Mouse (Mus musculus): ENCODE results near the gene Plxnb2.

Gene Plxnb2

DNA sequence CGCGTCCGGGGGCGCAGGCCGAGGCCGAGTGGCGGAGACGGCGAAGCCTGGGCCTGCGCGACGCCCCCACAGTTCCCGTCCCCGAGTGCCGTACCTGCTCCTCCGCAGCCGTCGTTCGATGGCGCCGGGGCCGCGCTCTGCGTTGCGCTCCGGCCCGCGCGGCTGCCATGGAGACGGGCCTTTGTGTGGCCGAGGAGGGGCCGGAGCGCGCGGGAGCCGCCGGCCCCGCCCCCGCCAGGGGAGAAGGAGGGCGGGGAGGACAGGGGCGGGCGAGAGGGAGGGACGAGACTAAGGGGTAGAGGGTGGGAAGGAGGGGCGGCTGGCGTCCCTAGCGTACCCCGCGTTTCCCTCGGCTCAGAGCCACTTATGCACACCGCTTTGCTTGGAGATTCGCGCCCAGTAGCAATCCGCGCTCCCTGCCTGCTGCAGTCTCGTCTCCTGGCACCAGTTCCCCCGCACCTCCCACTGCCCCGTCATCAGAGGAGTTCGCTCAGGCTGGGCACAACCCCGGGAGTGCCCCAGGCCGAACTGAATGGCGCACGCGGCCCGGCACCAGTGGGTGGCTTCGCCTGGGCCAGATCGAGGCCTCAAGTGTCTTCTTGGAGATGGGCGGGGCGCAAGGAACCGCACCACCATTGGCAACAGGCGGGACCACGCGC is at the start of gene Plxnb2:
Gene Plxnb2, minus strand, starts transcription at position 218 of the 659 bp plus-strand sequence.
- DNase-seq (ENCODE audit: low read depth, low spot score), result peak; percentile 78

- no peak for DNase-seq (ENCODE audit: low read depth, low spot score)
Observed at GRCm38 (mm10) chr15:89215611-89216233, 35.1 kb upstream of the Plxnb2 start.

DNA sequence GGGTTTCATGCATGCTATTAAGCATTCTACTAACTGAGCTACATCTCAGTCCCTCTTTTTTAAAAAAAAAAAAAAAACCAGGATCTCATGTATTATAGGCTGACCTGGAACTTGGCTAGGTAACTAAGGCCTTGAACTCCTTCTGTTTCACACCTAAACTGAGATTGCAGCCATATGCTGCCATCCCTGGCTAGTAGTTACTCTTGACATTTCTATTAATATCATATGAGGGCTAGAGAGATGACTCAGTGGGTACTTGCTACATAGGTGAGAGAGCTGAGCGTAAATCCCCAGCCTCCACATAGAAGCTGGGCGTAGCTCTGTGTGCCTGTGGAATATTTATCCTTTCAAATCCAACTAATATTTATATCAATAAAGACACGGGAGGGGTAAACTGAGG is 34.4 kb upstream of the Plxnb2 start:
- no peak for DNase-seq (ENCODE audit: low read depth, low spot score)

- no peak for DNase-seq (ENCODE audit: low read depth, low spot score)
Observed at GRCm38 (mm10) chr15:89213517-89213916, 32.9 kb upstream of the Plxnb2 start.

DNA sequence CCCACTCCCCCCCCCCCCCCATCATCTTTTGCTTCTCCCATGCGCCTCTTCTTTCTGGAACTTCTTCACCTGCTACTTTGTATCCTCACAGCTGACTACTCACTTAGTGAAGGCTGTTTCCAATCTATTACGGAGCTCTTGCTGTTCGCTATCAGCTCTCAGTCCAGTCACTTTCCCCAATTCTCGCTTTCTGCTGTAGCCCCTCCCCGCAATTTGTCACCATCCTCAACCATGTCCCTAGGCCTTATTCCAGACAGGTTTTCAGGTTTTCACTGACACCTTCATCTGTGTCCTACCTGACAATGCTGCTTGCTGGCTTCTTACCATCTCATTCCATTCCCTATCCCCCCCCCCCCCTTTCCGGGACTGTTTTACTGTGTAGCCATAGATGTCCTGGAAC is 31.9 kb upstream of the Plxnb2 start:
- DNase-seq (ENCODE audit: low read depth, low spot score), result no peak

- no peak for DNase-seq (ENCODE audit: low read depth, low spot score)
Observed at GRCm38 (mm10) chr15:89211716-89212461, 31.3 kb upstream of the Plxnb2 start.

DNA sequence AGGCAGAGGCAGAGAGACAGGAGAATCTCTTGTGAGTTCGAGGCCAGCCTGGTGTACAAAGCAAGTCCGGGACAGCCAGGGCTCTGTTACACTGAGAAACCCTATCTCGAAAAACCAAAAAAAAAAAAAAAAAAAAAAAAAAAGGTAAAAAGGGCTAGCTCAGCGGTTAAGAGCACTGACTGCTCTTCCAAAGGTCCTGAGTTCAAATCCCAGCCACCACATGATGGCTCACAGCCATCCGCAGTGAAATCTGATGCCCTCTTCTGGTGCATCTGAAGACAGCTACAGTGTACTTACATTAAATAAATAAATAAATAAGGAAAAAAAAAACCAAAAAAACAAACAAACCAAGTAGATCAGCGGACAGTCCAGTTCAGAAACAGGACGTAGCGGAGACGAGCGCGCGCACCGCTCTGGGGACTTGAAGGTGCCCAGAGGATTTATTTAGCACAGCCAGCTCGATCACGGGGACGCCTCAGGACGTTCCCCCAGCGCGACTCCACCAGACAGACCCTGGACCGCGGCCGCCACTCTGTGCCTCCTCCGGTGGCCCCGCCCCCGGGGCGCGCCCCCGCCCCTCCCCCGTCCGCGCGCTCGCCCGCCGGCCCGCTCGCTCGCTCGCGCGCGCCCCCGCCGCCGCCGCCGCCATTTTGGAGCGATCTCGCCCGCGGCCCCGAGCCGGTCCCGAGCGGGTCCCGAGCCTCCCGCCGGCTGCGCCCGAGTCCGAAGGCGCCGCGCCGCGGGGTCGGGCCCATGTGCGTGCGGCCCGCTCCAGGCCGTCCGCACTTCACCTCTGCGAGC is 30.5 kb upstream of the Plxnb2 start, which contains the start of gene Ppp6r2:
Gene Ppp6r2, plus strand, starts transcription at position 639 of the 801 bp plus-strand sequence.
- DNase-seq (ENCODE audit: low read depth, low spot score), result peak; percentile 37

DNA sequence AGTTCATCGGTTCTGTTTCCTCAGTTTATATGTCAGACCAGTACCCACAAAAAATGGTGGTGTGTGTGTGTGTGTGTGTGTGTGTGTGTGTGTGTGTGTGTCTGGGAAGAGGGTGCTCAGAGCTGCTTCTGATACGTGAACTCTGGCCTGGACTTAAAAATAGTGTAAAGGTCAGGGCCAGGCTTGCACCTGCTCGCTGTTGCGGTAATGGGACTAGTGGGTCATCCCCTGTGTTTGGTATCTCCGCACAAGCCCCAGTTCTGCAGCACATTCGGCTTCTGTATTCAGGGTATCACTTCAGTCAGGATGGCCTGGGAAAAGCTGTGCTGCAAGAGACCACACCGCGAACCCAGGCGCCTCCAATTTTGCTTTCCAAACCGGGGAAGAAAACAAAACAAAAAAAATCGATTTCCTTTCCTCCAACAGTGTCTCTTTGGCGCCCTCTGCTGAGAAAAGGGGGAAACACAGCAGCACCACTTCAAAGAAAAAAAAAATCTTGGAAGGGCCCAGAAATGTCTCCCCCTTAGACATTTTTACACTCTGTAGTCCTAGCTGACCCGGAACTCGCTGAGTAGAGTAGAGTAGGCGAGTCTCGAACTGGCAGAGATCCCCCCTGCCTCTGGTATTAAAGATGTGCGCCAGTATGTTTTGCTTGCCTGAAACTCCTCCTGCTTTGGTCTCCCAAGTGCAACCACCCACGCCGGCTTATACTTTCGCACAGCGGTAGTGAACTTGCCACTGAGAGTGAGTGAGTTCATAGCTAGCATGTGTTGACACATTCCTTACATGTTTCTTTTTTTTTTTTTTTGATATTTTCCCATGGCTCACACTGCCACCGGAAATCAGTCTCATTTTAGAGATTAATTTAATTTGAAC is 29.5 kb upstream of the Plxnb2 start:
- peak; percentile 71 for DNase-seq (ENCODE audit: low read depth, low spot score)

DNA sequence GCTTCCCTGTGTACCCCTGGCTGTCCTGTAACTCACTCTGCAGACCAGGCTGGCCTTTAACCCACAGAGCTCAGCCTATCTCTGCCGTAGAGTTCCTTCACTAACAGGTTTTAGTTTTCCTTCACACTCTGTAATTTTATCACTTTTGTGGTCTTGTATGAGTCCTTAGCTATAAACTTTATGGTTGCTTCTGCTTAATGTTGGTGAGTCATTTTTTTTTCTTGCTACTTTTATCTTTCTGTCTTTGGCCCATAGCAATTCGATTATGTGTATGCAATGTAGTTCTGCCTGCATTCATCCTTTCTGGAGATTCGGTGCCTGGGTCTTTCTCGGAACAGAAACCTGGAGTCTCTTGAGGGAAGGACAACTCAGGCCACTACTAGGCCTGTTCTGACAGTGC is 26.9 kb upstream of the Plxnb2 start:
- no peak for DNase-seq (ENCODE audit: low read depth, low spot score)

GRCm38 (mm10) chr15:89197056-89197455 is 16.5 kb upstream of the Plxnb2 start:
- DNase-seq (ENCODE audit: low read depth, low spot score), result no peak

DNA sequence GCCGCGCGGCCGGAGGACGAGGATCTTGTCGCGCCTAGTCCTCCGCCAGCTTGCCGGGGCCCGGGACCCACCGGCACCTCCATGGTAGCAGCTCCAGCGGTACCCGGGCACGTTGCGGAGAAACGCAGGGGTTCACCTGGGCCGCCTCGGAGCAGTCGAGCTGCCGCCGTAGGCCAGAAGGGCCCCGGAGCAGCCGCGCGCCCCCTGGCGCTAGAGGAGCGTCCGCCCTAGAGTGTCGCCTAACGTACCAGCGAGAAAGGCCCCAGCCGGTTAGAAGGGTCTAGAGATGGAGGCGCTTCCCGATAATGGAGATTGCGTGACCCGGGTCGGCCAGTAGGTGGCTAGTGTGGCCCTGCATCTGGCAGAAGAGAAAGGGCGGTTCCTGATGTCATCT is 15.7 kb upstream of the Plxnb2 start, which contains the start of gene Dennd6b:
Gene Dennd6b, minus strand, starts transcription at position 184 of the 394 bp plus-strand sequence.
- DNase-seq (ENCODE audit: low read depth, low spot score), result peak; percentile 88

GRCm38 (mm10) chr15:89195690-89196312 is 15.2 kb upstream of the Plxnb2 start:
- DNase-seq (ENCODE audit: low read depth, low spot score), result peak; percentile 83

DNA sequence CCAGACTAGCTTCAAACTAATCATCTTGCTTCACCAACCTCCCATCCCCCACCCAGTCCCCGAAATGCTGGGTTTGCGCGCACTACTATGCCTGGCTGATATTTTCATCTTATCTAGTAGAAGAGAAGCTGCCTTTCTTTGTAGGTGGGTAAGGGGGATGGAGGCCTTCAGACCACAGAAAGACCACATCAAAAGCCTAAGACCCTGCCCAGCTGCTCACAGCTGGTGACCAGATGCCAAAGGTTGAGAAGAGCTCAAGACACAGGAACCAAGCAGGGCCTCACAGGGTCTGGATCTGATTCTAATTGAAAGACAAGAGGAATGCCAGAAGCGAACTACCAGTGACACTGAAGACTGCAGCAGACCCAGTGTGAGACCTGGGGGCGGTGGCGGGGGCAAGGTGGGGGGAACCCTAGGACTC is 14.7 kb upstream of the Plxnb2 start:
- DNase-seq (ENCODE audit: low read depth, low spot score), result no peak

DNA sequence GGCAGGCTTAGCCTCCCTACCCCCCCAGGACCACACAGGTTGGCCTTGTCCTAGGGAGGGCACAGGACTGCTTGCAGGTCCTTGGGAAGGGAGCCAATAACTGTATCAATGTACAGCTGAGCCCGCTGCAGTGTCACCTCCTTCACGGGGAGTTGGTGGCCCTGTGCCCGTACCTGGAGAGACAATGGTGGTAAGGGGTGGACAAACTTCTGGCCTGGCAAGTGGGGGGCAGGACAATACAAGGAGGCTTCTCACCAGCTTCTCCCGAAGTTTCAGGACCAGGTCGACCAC is 4.3 kb upstream of the Plxnb2 start:
- DNase-seq (ENCODE audit: low read depth, low spot score), result no peak

GRCm38 (mm10) chr15:89184141-89184936 is 3.8 kb upstream of the Plxnb2 start:
- no peak for DNase-seq (ENCODE audit: low read depth, low spot score)

DNA sequence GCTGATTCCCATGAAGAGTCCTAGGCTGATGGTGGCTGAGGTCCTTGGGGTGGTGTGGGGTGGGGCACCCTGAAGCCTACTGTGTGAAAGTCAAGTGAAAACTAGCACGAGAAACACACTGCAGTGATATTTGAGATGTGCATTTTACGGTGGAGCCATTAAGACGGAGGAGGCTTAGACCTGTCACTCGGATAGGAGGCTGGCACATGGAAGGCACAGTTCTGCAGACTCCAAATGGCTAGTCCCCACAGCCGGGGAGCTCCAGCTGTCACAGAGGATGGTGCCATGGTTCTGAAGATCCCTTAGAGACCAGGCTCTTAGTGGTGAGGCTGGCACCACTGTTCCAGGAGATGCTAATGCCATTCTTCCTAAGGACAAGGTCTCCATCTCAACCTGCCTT is 2.3 kb upstream of the Plxnb2 start:
- no peak for DNase-seq (ENCODE audit: low read depth, low spot score)

DNA sequence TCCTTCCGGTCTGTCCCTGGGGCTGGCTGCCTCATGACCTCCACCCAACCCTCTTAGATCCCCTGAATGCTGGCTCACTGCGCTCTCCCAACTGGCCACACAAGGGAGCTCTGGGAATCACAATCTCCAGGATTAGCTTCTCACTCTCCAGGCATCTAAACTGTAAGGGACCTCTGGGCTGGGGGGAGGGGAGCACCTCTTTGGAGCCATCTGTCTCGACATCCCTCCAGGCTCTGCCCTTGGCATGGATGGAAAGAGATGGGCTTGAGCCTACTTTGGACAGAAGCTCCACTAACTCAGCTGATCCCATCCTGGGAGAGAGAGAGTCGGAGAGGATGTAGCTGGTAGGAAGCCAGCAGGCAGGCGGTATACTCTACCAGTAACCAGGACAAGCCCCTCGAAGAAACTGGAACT is 1.7 kb upstream of the Plxnb2 start:
- DNase-seq (ENCODE audit: low read depth, low spot score), result no peak

DNA sequence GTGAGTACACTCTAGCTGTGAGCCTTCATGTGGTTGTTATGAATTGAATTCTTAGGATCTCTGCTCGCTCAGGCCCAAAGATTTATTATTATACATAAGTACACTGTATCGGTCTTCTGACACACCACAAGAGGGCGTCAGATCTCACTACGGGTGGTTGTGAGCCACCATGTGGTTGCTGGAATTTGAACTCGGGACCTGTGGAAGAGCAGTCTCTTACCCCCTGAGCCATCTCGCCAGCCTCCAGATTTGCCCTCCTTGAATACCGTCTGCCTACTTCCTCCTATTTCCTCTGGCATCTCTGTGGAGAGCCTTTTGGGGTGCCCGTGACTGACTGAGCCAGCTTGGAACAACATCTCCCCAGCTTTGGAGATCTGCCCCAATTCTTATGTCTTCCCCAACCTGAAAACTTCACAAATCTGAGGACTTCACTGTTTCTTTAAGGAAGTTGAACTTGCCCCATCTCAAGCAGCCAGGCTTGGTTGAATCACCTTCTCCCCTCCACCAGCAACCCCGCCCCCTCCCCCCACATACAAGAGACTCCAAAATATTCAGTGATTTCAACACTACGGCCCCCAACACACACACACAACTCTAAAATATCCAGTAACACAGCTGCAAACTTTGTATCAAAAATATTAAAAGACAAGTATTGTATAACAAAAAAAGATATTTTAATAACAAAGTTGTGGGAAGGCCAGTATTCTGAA is 1.1 kb upstream of the Plxnb2 start:
- DNase-seq (ENCODE audit: low read depth, low spot score), result no peak

GRCm38 (mm10) chr15:89180081-89180541 is 477 bp downstream of the Plxnb2 start:
- no peak for DNase-seq (ENCODE audit: low read depth, low spot score)

Data from brain, embryonic 18.5 days (tissue).